Mouse (Mus musculus) layer of hippocampus, postnatal 25 days (tissue): ENCODE data around the gene Slmap. TPM values are rescaled to one million over a fixed set of nuclear protein-coding genes. Genes with fewer than 3 reads are reported as not detected.
"Not testable (repeated sequence)": the region's sequence is repeated elsewhere in the genome, so short reads cannot be mapped to it uniquely, and the experiment has no call there.

ENCODE experiments used
- DNase-seq, 2 experiments: peaks; one replicate each; pipeline ENCODE4 v3.0.0; 2022; ENCODE audit warnings: mixed read lengths in 2 of 2, low spot score in 1 of 2; ENCODE audit errors: extremely low spot score in 1 of 2
- total RNA-seq, 2 experiments: library from RNA; stranded (reverse); gene quantifications; 2 replicates each; pipeline ENCODE4 v1.2.3; 2021

The Slmap gene
- 100 to 1,000 TPM in 1 of 2 experiments, 10 to 100 TPM in 1; 97.5 to 102 TPM for total RNA-seq

DNA sequence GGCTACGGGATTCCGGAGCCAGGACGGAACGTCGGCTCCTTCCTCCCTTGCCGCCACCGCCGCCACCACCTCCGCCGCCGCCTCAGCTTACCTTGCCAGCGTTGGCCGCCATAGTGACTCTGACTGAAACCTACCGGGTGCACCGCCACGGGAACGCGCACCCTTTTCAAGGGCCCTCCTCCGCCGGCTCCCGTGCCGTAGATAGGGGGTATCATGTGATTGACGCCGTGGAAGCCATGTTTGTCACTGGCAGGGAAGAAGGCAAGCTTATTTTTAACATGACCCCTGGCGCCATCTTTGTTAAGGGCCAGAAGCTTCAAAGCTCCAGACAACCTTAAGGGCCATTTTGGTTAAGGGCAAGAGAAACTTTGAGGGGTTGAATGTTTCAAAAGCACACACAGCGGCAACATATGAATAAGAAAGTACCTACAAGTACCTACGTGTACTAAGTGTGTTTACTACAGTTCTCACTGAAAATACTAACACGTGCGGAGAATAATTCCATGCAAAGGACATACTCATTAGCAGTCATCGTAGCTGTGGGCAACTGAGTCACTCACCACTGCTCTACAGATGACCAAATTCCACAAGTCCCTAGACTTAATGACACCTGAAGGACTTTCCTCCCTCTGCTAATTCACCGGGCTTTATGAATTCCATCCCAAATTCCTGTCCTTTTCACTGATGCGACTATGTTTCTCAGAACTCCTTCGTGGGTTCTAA is at the start of gene Slmap:
Gene Slmap (minus strand): TSS at position 175 of the 723 bp plus-strand sequence.
- peak; percentile 94 to 100 for DNase-seq

DNA sequence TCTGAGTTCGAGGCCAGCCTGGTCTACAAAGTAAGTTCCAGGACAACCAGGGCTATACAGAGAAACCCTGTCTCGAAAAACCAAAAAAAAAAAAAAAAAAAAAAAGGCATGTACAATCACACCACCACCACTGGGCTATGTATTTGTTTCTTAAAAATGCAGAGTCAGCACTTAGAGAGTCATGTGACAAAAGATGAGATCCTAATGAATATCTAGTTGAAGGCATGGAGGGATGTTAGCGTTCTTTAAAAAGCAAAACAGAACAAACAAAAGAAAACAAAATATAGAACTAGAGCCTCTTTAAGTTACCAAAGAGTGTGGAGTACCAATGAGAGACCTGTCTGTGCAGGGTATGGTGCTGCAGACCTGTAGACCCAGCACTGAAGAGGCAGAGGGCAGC is 48.9 kb upstream of the Slmap start:
- no peak for DNase-seq

DNA sequence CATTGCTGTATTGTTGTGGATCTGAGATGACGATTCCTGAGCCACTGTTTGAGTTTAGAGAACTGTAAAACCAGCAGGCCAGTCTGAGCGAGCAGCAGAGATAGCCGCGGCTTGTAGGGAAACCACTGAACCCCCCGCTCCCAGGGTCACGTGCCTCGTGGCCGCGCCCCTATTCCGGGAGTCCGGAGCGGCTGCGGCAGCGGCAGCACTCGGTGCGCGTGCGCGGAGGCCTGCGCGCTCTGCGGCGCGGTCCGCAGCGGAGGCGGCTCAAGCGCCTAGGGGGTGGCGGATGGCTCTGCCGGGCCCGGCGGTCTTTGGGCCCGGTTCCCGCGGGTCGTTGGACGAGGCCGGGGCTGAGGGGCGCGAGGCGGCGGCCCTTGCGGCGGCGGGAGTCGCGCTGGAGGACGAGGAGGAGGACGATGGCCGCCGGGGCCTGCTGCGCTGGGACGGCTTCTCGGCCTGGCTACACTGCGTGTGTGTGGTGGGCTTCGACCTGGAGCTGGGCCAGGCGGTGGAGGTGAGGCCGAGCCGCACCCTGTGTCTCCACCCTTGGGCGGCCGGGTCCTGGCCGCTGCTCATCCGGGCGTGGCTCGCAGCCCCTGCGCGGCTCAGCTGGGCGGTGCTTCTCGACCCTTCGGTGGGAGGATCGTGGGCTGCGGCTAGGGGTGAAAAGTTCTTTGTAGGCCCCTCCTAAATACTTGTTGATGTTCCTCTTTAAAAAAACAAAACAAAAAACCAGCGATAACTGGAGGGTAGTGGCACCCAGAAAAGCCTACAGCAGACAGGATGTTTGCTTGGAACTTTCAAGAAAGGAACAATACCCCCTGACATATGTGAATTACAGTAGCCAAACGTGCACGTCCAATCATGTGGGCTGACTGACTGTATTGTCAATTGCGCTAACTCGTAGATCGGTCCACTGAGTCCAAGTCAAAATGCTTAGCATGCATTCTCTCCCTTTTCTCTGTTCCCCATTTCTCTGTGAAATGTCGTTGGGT is 44.9 kb upstream of the Slmap start:
- DNase-seq = peak; percentile 73 to 75

DNA sequence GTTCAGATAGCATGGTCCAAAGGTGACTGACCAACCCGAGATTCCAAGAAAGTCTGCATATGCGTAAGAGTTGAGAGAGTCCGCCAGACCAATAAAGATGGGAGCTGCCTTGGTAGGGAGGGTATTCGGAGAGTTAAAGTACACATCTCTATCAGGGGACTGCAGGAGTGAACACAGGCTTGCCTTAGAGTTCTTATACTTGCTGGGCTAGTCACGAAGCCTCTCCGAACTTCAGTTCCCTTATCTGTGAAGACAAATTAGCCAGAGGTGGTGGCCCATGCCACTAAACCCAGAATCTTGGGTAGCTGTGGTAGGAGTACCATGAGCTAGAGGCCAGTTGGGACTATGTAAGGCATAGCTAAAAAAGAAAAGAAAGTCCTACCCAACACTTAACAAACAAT is 44.1 kb upstream of the Slmap start:
- DNase-seq = no peak

DNA sequence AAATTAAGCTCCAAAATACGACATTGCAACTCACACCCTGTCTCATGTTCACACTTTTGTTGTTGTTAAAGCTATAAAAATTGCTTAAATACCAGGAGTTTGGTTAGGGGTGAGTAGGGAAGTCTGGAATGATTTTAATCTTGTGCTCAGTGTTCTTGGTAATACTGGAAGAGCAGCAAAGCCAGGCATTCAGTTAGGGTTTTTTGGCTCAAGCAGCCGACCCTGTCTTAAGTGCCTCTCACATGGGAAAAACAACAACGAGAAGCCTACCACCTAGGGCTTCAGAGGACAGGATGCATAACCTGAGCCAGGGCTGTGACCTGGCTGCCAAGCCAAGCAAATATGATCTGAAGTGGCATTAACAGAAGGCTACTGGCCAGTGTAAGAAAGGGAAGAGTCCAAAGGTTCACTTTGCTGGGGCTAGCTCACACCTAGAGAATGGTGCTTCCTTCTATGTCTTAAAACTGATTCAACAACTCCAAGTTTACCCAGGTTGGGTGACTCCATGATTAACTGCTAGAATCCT is 41.6 kb upstream of the Slmap start:
- DNase-seq = no peak

DNA sequence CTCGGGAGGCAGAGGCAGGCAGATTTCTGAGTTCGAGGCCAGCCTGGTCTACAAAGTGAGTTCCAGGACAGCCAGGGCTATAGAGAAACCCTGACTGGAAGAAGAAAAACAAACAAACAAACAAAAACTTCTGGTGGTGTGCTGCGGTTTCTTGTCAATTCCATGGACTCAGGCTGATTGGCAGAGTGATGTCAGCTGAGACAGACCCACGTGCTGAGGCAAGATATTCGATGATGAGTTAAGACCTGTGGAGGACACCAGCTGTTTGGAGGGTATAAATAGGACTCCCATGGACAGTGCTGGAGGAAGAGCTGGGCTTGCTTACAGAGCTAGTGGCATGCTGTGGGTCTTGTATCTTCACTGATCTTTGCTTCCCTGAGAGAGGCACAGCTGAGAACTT is 38.8 kb upstream of the Slmap start, which contains the start of gene Dennd6a:
Gene Dennd6a (plus strand): TSS at position 301 of the 400 bp plus-strand sequence.
- DNase-seq = not testable (repeated sequence)

DNA sequence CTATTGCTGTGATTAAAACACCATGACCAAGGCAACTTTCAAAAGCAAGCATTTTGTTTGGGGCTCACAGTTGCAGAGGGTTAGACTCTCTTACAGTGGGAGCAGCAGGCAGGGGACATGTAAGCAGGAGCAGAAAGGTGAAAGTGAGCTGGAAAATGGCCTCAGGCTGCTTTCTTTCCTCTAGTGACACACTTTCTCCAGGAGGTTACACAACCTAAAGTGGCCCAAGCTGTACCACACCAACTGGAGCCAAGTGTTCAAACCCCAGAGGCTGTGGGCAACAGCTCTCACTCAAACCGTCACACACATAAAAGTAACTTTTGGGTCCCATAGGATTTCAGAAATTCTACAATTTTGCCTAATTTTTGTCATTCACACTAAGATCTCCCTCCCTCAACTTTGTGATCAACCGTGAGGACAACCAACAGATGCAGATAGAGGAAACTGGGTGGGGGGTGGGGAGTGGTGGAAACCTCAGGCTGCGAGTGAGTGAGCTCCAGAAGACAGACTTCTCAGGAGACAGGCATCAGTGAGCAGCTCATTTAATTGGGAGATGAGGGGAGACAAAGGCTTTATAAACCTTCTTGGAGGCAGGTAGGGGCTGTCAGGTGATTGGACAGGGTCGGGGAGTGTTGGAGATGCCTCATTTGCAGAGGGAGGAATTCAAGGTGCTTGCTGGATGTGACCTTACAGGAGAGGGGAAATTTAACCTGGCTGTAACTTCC is 37.4 kb upstream of the Slmap start:
- DNase-seq = no peak

DNA sequence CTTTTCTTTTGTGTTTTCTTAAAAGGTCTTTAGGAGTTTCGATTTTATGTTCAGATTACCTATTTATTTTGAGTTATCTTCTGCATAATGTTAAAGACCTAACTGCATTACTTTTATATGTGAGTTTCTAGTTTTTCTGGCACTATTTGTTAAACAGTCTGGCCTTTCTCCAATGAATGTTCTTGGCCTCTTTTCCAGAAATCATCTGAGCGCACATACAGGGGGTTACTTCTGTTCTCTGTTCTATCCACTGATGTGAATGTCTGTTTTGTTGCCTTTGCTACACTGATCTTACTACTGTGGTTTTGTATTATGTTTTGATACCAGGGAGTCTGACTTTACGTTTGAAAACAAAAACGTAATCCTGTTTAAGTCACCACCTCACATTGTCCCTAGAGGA is 35.1 kb upstream of the Slmap start:
- no peak for DNase-seq

DNA sequence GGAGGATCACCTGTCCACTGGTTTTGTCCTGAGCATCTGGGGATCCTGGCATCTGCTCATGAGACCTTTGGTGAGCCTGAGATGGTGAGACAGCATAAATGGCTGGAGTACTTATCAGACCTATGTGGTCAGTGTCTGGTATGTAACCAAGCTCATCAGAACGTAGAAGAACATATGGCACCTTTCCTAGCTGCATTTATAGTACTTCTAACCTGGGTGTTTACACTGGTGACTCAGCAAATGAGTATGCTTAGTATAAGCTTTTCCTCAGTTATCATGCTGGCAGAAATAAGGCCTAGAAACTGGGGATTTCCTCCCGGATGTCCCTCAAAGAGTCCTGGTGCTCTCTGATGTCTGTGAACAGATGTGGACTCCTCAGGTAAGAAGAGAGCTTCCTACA is 27.5 kb upstream of the Slmap start:
- DNase-seq = no peak

DNA sequence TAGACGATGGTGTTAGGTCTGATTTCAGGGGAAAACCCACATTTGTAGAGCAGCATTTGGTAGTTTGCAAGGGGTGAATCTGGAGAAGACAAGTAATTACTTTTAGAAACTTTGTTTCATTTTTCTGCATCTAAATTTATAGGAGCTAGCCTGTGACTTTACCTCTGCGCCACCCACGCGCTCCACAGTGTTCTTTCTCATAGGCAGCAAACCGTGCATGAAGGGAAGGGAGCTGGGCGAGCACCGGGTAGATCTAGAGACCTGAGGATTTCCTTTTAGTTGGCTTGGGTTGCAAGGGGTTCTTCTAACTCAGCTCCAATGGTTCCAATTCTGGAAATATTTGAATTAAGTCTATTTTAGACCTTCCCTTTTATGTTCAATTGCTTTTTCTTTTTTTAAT is 23.8 kb upstream of the Slmap start:
- DNase-seq = no peak

DNA sequence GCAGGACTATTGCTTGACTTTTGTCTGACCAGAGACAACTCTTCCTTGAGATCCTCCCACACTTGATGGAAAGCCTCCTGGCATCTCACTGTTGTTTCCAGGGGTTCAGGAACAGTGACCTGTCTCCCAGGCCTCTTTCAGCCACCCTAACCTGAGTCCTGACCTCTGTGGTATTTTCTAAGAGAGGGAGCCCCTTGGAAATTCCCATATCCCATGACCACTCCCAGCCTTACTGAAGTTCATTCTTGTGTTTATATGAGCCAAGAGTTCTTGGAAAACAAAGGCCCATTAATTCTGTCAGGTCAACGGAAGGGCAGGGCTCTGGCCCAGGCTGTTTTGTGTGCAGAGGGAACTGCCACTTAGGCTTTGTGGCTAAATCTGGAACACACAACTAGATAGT is 22.9 kb upstream of the Slmap start:
- no peak for DNase-seq

DNA sequence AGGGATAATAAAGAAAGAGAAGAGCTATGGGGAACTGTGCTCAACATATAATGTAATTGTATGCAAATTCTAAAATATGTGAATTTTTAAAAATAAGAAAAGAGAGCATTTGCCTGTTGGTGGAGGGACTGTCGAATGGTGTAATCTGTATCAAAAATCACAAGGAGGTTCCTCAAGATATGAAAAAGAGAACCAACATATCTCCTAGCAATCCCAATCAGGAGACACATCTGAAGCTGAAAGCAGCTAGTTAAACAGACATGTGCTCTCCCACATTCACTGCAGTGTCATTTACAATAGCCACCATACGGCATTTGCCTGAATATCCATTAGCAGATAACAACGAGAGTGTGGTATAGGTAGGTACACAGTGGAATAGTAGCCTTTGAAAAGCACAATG is 18.1 kb upstream of the Slmap start:
- DNase-seq = no peak

DNA sequence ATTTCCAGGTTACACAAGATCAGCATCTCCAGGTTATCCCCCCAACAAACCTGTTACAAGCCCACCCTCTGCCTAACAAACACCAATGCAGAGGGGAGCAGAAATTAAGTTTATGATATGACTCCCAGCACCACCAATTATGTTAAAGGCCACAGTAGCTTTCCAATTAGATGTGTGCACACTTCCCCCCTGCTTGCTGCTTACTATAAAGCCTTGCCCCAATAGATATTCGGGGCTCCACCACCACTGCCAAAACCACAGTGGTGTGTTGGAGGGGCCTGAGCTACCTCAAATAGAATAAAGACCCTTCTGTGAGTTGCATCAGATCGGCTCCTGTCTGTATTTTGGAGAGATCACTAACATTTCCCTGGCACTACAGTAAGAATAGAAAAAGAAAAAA is 17.7 kb upstream of the Slmap start:
- no peak for DNase-seq

DNA sequence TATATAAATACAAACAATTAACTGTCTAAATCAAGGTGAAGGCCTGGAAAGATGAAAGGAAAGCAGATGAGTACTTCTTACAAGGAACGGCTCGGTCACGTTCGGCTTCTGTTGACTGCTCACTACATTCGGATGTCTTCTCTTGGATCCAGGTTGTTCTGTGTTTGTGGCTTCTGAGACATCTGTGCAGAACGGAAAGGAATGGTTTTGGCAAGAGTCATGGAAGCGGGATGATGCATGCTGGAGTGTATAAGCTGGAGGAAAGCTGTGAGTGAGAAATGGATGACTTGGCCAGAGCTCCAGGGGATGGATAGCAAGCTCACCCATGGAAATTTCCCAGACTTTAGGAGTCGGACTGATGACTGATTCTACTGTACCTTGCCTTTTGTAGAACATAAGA is 16.0 kb upstream of the Slmap start:
- no peak for DNase-seq

DNA sequence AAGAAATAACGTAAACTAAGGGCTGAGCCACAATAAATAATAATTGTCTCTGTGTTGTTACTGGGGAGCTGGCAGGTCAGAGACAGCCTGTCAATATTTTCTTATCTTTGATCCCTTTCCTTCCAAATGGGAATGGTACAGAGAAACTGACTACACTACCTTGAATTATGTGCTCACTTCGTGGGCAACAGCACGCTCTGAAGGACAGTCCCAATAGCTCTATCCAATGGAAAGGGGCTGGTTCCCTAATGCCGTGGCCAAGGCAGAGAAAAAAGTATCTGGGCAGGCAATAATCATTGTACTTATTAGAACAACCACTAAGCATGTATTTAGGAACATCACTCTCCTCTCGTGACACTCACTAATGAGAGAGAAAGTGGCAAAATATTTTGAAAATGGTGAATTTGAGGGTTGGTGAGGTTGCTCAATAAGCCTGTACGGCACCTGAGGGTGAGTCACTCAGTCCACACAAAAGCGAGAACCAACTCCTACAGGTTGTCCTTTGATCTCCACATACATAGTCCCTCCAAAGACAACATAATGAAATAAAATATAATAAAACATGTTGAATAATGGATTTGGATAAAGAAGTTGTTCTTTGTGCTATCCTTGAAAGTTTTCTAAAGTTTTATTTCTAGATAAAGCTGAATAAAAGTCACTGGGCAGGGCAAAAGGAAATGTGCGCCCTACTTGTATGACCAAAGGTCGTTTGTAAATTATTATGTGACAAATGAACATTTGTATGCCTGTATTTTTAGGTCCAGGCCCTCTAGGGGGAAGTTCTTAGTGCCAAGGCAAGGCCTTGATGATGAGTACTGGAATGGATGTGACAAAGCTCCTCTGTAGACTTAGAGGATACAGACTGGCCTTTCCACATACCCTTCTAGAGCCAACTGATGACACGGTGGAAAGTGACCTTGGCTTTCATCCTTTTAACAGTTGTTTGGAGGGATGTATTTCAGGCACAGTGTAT is 13.1 kb upstream of the Slmap start:
- no peak for DNase-seq

DNA sequence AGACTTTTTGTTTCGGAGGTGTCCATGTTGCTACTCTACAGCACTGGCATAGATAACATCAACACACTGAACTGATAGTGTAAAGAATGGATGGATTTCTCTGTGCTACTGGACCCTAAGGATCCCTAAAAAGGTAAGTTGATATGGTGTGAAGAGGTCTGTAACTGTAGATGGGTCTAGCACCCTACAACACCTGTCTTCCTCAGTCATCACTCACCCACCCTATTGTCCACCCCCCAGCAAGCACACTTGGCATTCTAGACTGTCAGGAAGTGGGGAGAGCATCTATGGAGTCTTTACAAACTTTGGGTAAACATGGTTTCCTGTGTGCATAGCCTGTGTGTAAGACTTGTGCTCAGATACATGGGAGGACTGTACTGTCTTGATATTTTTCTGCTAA is 7.4 kb upstream of the Slmap start:
- no peak for DNase-seq

DNA sequence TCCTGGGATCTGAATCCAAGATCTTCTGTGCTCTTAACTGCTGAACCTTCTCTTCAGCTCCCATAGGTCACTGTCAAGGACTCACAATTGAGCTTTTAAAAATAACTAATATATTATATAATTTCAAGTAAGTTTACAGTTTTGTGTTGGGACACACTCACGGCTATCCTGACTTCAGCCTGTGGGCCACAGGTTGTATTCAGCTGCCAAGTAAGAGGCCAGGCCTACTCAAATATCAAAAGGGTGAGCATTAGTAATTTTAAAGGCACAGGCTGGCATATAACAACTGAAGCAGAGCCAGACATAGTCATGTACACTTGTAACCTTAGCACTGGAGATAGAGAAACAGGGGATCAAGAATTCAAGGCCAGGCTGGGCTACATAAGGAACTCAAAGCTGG is 5.8 kb upstream of the Slmap start:
- DNase-seq = no peak

DNA sequence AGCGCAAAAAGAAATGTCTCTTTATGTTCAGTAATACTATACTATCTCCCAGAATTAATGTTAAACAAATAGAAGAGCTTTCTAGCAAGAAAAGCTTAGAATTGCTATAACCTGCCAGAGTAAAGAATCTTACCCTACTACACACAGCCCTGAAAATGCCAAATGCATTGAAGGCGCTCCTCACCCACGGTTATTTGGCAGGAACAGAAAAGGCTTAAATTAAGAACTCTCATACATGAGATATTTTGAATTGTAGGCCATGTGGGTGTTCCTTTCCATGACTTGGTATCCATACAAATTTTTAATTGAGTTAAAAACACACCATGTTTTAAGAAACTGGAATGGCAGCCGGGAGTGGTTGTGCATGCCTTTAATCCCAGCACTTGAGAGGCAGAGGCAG is 4.5 kb upstream of the Slmap start:
- DNase-seq = no peak
